Mouse (Mus musculus) ovary, adult 18-20 months (tissue): ENCODE results near the gene Crocc.

Source experiments
- DNase-seq: peaks from one replicate; pipeline ENCODE4 v3.0.0; 2022; ENCODE audit warnings: low spot score, mixed read lengths

Gene Crocc

DNA sequence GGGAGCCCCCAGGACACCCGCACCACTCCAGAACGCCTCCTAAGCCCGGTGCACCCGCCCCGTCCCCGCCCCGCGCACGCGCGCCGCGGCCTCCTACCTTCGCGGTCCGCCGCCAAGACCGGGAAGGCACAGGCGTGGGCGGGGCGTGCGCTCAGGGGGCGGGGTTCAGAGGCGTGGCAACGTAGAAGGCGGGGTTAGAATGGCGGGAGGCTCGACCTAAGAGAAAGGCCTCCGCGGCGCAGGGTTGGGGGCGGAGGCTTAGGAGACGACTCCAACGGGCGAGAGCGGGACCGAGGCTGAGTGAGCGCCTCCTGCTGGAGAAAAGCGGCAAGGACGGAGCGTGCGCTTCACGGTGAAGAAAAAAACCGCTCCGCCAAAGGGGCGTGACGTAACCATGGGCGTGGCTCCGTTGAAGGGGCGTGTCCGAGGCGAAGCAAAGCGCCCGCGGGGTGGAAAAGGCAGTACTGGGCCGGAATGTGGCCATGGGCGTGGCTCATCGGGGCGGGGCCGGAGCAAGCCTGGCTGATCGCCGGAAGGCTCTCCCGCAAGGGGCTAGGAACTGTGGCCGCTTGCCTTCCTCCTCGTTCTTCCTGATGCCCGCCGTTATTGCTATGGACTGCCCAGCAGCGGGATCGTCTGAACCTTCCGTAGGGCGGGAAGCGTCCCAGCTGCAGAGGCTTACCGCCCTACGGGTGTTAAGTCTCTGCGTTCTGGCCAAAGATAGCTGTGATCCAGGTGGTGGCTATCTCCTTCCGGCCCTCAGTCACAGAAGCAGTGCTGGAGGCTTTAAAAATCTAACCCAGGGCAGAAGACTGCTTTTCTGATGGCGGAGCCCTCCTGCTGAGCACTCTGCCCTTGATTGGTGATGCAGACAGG, at the start of gene Crocc:
Gene Crocc (minus strand): TSS at position 125 of the 876 bp plus-strand sequence.
- DNase-seq: peak; percentile 97

DNA sequence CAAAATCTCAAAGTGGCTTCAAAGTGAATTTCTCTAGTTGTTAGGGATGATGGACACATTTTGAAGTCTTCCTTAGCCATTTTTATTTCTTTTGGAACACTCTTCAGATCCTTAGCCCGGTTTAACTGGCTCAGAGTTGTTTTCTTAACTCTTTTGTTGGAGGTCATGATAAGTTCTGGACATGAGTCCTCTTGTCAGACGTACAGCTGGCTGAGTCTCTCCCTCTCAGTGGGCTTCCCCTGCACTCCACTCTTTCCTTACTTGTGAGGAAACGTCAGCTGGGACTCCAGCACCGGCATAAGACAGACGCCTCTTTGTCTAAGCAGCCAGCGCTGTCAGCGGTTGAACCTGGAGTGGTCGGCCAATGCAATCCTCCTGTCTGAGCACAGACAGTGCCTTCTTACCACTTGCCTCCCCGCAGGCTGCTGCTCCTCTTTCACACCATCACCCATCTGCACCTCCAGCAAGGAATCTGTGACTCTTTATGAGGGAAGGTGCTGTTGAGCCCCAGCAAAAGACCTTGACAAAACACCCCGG, 47.9 kb upstream of the Crocc start:
- no peak for DNase-seq

DNA sequence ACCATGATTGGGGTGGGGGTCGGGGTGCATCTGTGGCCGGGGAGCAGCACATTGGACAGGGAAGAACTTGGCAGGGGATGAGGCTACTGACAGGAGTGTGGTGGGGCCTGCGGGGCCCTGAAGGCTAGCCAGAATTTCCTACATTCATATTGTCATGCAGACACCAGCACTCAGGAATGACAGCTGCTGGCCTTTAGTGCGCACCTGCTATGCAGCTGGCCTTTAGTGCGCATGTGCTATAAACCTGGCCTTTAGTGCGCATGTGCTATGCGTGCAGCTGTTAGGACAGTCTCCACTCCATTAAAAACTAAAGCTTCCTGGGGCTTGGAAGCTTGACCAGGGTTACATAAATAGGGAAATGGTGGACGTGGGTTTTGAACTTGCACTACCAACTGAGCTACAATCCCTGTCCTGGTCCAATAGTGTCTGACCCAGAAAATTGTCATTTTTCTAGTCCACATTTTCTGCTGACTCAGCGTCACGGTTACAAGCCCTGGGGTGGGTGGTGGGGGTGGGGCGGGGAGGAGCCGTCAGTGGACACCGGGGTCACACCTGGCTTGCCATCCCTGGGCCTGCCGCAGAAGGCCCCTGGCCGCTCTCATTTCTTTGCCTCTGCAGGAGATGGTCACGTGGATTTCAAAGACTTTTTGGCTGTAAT, 46.3 kb upstream of the Crocc start:
- no peak for DNase-seq

DNA sequence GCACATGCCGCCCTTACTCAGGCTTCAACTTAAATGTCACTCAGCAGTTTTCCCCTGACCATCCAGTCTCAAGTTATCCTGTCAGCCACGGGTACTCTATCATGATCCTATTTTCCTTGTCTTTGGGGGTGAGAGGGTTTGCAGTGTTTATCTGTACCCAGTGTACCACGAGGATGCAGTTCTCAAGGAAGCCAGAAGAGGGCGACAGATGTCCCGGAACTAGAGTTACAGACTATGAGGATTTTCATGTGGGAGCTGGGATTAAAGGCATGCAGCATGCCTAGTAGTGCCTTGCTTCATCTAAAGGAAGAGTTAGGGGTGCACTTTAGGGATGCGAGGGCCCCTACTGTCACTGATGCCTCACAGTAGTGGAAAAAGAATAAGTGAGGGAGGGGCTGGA, 41.5 kb upstream of the Crocc start:
- DNase-seq: no peak

DNA sequence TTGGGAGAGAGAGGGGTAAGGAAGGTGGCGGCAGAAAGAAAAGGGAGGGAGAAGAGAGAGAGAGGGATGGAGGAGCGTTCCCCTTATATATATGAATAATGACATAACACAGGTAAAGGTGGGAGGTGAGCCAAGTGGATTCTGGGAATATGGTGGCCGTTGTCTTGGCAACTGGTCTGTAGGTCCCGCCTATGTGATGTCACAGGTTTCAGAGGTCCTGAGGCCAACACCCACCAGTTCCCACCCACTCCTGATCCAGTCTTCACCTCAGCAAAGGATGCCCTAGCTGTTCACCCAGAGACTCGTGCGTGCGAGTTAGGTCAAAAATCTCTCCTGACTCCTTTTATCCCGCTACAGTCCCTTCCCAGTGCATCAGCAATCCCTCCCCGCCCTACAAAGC, 40.9 kb upstream of the Crocc start:
- no peak for DNase-seq

DNA sequence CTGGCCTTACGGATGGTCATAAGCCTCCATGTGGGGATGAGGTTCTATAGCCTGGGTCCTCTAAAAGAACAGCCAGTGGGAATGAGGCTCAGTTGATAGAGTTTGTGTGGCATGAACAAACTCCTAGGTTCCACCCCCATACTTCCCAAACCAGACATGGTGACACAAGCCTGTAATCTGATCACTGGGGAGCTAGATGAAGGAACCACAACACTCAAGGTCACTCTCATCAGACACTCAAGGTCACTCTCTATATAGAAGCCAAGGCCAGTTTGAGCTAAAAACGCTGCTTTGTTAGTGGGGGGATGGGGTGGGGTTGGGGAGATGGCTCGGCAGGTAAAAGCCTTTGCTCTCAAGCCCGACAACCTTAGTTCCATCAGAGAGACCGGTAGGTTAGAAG, 39.6 kb upstream of the Crocc start:
- DNase-seq: no peak

DNA sequence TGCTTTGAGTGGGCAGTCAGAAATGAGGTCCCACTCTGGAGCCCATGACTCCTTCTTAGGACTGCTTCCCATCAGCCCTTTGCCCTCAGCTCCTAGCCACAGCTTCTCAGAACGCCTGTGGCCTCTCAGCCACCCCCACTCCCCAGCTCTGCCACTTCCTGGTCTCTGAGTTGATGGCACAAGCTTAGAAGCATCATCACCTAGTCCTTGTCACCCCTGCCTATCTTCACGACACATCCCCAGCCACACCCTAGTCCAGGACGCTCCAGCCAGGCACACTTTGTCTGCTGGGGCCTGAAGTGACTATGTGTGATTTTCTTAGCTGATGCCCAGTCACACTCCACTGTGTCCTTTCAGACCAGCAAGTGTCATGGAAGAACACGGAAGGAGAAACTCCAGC, 38.6 kb upstream of the Crocc start:
- DNase-seq: no peak

DNA sequence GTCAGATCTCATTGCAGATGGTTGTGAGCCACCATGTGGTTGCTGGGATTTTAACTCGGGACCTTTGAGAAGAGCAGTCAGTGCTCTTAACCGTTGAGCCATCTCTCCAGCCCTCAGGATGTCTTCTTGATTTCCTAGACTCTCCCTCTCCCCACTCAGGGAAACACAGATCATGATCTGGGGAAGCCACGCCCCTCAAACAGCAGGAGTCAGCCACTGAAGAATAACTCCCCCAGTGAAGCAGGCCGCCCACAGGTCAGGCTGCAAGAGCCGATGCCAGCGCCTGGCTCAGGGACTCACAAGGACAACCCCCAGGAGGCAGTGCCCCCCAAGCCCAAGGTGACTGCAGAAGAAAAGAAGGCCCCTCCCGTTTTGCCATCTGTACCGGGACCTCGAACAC, 36.4 kb upstream of the Crocc start:
- DNase-seq: no peak

DNA sequence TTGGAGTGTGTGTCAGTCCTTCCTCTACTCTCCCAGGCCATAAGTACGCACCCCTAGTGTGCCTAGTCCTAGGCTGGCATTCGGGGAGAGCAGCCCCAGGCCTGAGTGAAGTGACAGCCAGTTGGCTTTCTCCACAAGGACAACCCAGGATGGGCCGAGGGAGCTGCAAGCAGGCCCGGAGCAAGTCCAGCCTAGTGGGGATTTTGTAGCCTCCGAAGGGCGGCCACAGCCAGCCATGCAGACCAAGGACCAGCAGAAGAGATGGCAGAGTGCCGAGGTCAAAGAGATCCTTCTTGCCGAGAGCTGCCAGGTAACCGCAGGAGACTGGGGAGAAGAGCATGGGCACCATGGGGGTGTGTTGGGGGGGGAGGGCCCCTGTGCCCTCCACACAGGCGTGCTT, 34.7 kb upstream of the Crocc start:
- no peak for DNase-seq

DNA sequence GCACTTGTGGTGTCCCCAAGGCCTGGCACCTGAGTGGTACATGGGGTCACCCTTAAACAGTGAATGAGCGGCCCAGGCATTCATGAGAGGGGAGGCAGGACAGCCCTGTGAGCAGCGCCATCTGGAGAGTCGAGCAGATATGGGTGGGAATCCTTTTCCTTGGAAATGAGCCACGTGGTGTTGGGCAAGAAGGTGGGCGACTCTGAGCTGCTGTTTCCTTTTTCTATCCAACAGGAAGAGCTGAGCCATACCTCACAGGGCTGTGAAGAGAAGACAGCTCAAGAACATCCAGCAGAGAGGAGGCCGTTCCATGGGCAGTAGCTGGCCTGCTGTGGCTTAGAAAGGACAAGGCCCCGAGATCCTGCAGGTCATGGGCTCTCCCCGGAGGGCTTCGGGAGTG, 28.4 kb upstream of the Crocc start:
- DNase-seq: no peak

DNA sequence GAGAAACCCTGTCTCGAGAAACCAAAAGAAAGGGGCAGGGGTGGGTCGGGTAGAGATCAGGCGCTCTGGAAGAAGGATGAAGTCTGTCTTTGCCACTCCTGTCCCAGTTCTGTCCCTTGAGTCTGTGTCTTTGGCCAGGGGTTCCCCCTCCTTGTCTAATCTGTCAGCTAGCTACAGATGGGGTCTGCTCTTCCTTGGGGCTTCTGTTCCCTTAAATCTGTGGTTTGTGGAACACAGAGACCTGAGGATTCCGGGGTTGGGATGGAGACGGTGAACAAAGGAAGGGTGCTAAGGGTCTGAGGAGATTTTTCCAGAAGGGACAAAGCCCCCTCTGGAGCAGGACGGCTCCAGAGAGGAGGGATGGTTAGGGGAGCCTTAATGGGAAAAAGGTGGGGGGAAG, 27.7 kb upstream of the Crocc start, which contains the start of gene Spata21:
Gene Spata21 (plus strand): TSS at position 301 of the 400 bp plus-strand sequence.
- no peak for DNase-seq

DNA sequence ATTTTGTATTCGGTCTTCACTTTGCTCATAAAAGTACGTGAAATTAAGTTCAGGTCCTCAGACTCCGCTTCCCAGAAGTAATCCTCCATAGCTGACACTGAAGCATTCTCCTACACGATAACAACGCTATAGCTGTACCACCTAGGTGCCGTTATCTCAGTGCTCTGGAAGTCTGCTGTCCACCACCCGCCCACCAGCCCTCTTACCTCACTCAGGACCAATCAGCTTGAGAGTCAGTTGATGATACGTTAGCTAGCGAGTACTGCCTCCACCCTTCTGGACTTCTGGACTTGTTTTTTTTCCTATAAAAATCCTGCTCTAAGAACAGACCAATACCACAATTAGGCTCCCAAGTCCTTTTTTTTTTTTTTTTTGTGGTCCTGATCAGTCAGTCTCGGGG, 26.5 kb upstream of the Crocc start:
- DNase-seq: no peak

DNA sequence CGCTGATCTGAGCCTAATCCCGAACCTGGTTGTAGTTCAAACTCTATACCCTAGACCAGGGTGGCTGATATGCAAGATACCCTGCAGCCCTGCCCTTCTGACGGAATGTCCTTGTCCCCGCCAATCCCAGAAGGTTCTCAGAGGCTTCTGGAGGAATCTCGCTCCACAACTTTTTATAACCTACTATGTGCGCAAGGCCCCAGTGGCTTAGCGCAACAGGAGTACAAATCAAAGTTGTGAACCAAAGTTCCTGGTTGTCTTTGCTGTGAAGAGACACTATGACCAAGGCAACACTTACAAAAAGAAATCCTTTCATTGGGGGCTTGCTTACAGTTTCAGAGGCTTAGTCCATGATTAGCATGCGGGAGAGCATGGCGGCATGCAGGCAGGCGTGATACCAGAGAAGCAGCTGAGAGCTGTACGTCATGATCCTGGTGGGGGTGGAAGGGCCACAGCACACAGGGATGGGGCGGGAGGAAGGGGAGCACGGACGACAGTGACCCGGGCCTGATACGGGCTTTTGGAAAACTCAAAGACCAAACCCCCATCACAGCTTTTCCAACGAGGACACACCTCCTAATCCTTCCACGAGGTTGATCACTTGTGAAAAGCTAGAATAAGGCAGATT, 18.3 kb upstream of the Crocc start:
- no peak for DNase-seq

DNA sequence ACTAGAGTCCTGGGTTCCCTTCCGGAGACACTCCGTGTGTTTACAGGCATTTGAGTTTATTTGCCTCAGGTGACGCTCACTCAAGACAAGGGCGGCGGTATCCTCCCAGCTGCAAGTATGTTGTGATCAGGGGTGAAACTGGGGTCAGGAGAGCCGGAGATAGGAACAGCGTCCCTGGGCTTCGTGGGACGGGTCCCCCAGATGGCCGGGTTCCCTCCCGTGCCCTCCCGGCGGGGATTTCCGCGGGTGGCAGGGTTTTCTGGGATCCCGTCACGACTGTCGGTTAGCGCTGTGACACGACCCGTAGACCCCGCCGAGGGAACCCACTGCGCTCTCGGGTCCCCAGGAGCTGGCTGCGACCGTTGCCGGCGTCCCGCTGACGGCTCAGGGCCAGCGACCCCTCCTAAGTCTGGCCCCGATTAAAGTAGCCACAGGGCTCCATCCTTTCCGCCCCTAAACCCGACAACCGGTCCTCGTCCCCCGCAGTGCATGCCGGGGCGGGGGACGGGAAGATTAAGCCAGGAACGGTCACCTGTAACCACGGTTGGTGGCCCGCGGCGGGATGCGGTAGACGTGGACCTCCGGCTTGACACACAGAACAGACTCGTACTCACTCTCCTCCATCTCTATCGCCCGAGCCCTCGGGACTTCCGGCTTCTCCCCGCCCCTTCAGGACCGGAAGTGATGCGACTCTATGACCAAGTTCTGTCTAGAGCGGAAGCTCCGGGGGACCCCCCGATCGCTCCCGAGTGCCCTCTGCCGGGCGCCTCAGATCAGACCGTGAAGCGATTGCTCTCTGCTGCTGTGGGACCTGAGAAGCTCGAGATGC, 17.5 kb upstream of the Crocc start, which contains the start of gene Necap2:
Gene Necap2 (minus strand): TSS at position 677 of the 829 bp plus-strand sequence.
- DNase-seq: peak; percentile 88

DNA sequence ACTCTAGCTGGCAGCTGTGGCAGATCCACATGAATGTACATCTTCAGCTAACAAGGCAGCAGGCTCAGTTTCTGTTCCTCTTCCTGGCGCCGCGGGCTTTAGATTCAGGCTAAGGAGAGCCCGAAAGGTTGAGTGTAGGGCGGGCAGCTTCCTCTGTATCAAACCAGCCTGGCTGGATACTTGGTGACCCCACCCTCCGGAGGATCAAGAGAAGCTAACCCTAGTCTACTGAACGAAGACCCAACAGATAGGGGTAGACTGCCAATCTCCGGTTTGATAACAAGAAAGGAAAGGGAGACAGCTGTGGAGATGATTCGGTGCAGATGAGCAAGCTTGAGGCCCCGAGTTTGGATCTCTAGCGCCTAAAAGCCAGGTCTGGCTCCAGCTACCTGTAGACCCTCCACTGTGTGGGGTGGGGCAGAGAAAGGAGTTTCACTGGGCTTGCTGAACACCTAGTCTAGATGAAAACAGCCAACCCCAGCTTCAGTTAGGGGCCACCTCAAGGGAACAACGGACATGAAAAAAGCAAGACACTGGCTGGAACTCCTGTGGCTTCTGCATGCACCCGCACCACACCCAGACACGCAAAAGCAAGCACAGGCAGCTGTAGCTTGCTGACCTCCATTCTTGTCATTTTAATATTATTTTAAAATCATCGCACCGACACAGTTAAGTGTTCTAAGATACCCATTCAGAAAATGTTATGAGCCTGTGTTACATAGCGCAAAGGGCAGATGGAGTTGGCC, 16.6 kb upstream of the Crocc start:
- no peak for DNase-seq

DNA sequence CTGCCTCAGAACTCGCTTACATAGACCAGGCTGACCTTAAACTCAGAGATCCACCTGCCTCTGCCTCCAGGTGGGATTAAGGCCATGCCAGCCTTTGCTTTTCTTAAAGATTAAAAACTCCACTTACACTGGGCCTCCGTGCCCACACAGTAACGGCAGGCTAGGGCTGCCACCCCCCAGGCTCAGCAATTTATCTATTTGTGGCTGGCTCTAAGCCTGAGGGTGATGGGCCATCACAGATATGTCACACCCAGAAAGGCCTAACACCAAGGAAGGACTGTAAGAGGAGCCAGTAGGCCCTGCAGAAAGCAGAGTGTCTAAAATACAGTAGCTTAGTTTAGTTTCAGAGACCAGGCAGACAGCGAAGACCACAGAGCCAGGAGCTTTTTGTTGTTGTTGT, 13.8 kb upstream of the Crocc start:
- DNase-seq: no peak

DNA sequence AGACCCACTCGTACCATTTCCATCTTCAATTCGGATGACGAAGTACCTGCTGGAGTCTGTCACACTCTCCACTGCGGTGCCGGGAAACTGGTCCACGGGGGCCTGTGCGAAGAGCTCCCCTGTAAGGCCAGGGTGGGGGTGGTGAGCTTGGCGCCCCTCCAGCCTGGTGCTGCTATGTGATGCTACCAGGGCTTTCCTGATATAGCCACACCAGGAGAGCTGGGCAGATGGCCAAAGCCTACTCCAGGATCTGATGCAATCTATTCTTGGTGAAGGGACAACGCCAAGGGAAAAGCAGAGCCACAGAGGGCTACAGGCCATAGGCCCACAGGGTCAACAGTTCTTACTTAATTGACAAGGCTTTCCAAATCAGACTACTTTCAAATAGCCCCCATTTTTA, 13.3 kb upstream of the Crocc start:
- DNase-seq: no peak

DNA sequence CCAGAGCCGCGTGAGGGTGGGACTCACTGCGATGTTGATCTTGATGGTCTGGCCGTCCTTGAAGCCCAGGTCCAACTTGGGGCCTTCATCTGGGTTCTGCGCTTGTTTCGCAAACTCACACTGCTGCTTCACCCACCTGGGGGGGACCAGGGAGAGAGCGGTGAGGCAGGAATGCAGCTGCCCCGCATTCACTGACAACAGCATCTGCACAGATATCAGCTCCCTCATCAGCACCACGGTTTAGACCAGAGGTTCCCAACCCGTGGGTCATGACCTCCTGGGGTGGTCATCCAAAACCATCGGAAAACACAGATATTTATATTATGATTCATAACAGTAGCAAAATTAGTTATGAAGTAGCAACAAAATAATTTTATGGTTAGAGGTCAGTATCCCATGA, 12.2 kb upstream of the Crocc start:
- DNase-seq: no peak

DNA sequence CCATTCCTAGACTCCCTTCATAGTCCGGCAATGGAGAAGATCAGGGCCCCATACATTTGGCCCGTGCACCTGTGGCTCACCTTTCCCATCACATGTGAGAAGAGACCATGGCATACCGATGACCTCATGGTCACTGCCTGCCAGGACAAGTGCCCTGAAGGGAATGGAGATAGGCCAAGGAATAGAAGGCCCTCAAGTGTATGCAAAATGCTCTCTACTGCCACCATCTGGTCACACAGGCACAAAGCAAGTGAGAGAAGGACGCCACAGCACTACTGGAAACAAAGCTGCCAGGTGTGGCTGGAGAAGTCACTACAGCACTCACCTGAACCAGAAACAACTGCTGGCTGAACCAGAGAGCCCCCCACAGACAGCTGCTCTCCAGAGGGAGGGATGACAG, 9.4 kb upstream of the Crocc start:
- DNase-seq: no peak

DNA sequence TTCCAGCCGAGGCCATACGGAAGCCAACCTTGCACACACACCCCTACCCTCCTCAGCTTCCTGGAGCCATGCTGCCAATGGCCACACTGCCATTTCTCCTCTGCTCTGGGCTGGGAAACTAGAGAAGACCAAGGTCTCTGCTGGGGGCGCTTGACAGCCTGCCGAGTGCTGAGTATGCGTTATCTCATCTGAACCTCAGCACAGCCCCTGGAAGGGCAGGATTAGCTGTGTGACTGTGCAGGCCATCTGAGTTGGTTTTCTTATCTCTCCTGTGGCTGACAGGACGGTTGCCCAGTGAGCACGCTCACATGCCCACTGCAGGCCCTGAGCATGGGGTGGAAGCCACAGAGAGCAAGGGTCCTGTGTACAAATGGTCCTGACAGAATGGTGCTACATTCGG, 8.3 kb upstream of the Crocc start:
- DNase-seq: no peak

DNA sequence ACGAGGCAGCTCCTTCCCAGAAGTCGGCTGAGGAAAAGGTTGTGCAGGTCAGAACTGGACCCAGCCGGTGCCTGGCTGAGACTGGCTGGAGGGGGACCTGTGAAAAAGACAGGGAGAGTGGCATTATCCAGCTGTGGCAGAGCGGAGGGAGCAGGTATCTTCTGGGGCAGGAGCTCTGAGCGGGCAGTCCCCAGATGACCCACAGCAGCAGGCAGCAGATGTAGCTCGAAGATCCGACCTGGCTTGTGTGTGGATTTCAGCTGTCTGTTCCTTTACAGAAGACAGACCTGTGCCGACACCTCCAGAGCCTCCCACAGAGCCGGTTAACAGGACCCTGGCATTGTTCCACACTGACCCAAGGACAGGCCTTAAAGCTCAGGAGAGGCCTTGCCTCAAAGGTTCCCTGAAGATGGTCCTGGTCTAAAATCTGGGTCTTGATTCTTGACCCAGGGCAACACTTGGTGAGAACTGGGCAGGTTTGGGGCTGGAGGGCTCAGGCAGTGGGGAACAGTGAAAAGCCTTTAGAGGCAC, 7.2 kb upstream of the Crocc start:
- no peak for DNase-seq
